Mouse (Mus musculus) liver, embryonic 14.5 days (tissue): ENCODE data around the gene Celf2.

Source experiments
- CTCF ChIP-seq: IDR thresholded peaks from 2 replicates; pipeline ENCODE4 v1.5.1; 2016; ENCODE audit warnings: antibody characterized with exemption, low read depth, control low read depth
- EP300 ChIP-seq: IDR thresholded peaks from 2 replicates; pipeline ENCODE4 v1.6.1; 2016; ENCODE audit warnings: antibody characterized with exemption, low read depth

DNA sequence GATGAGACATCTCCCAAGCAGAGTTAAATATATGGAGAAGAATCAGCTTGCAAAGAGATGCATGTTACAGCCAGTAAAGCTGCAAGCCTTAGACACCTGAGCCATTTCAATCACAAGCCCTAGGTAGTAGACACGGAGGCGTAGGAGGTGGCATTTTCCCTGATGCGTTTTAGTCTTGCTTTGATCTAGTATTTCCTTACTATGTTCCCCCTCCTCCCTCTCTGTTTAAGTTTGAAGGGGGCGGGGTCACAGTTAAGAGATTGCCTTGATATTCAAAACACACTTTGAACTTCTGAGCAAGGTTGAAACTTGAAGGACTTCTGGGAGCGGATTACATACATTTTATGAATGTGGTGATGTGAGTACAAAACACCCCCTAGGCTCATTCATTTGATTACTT lies 887.3 kb downstream of the Celf2 start:
- TF ChIP-seq CTCF (no peak), EP300 (no peak)
